Mouse (Mus musculus): ENCODE results near the gene Olfr1090.

The Olfr1090 gene

DNA sequence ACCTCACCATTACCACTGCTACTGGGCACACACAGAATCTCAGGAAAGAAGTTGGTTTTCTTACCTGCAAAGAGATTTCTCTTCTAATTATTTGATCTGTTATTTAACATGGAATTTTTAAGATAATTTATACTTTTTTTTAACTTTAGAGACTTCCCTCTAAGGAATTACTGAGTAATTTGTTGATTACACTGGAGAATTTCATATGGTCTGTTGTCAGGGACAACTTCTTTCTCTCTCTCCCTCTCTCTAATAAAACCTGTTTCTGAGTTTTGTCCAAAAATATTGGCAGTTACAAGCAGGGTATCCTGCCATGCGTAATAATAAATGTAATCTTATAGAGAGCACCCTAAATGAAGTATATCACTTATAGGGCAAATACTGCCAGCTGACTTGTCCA, at the start of gene Olfr1090:
Gene Olfr1090, minus strand, starts transcription at position 101 of the 400 bp plus-strand sequence.
- DNase-seq (ENCODE audit: extremely low read depth, low read depth, low spot score) = no peak

DNA sequence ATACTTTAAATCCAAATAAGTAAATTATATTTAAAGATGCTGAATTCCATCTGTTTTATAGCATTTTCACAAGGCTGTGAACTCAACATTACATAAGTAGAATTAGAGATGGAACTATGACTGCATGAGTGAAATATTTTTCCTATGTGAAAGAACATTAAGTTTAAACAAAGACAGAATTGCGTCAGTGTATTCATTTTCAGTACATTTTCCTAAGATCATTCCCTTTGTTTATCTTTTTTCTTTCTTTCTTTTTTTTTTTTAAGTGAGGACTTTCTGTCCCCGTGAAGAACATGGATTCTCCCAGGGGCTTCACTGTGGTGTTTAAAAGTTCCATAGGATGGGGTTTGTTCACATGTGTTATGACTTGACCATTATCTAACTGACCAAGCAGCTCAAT, 23.4 kb upstream of the Olfr1090 start, which contains the start of gene Olfr1093:
Gene Olfr1093, plus strand, starts transcription at position 301 of the 400 bp plus-strand sequence.
- no peak for DNase-seq (ENCODE audit: extremely low read depth, low read depth, low spot score)

DNA sequence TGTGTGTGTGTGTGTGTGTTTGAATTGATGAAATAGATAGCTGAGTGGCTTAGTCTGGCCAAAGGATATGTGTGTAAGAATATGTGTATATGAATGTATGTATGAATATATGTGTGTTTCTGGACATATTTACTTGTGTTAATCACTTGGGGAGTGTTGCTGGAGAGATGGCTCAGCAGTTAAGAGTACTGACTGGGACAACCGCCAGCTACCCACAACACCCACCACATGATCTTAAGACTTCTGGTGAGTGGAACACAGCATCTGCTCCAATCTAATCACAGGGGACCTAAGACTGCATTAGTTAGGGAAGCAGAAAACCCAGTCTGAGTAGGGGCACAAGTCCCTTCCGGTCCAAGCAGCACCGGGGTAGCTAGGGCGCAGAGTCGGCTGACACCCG, 2.3 kb upstream of the Olfr1090 start:
- DNase-seq (ENCODE audit: extremely low read depth, low read depth, low spot score) = no peak

DNA sequence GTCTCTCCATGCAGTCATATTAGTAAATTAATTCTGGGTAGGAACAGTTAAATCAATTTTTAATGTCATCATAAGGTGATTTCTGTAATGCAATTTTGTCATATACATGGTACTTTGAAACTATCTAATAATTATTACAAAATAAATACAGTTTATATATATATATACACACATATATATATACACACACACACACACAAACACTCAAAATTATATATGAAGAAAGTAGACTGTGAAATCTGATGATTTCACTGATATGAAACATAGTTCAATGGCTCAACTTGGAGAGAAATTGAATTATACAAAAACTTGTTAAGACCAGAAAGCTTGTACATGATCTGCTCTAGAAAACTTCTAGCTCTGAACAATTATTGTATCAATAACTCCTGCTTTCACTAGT, 25.2 kb downstream of the Olfr1090 start, which contains the start of gene Olfr1089:
Gene Olfr1089, minus strand, starts transcription at position 101 of the 400 bp plus-strand sequence.
- DNase-seq (ENCODE audit: extremely low read depth, low read depth, low spot score) = no peak
